Mouse (Mus musculus): Measurements from ENCODE around the gene Gfpt1. TPM values are rescaled to one million over a fixed set of nuclear protein-coding genes. Genes with fewer than 3 reads are reported as not detected.

Gfpt1 gene
- polyA plus RNA-seq, 1 experiment: 11.9 TPM

DNA sequence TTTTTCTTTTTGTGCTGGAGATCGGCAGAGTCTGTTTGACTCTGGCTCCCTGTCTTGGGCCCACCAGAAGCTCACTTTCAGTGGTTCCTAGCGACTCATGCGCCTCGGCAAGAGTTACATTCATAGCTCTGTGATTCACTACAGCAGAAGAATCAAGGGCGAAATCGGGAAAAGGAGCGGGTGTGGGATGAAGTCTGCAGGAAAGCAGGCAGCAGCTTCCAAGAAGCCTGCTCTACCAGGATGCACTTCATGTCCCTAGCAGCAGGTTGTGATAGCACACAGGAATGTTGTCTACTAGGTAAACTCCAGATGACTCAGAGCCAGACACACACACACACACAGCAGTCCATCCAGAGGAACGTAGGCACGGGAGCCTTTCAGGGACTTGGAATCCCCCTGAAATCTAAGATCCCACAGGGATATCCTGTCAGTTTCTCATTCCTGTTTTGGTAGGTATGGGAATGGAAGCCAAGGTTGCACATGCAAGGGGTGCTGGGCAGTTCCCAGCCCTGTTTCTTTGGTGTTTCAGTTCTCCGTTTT lies 9.3 kb downstream of the Gfpt1 start:
- H3K27me3 ChIP-seq (replicated peaks; ENCODE audit: control insufficient read depth, insufficient read depth, low read length): no peaks in the 10 kb centered on the region
- 93% methylated on average over 10 of the region's 10 CpGs for WGBS
- no peak for DNase-seq
- H3K36me3 ChIP-seq (ENCODE audit: control insufficient read depth, insufficient read depth, low read length): peaks cover 2% of the 10 kb centered on the region; the same call in 1 of the 2 replicates
- H3K4me1 ChIP-seq (ENCODE audit: control insufficient read depth, insufficient read depth, low read length): no peaks in the 10 kb centered on the region
- TF ChIP-seq CTCF (conservative IDR thresholded peaks at IDR 0.05; ENCODE audit: insufficient read depth, insufficient read length, low read depth, low read length) (no peak), POLR2A (IDR thresholded peaks at IDR 0.05; ENCODE audit: low read depth, low read length) (no peak)
- no peak overlapping the region for H3K4me3 ChIP-seq (ENCODE audit: insufficient read depth, low read depth, low read length)
- H3K27ac ChIP-seq (ENCODE audit: insufficient read depth, low read depth, low read length): no peak overlapping the region

DNA sequence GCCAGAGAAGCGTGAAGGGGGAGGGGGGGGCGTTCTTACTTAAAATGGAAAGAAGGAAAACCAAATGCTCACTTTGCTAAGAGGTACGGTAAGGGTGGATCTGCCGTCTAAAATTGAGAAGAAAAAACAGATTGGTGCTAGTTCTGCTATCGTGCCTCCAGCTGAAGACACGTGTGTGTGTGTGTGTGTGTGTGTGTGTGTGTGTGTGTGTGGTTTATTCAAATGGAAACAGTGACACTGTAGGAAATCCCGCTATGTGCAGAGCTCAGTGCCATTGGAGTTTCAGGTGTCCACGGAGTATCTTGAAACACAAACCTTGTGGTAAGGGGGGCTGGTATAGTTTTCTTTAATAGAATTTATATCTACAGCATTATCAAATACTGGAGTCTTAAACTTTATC lies 11.5 kb downstream of the Gfpt1 start:
- DNase-seq: no peak
- Histone ChIP-seq H3K4me3 (ENCODE audit: insufficient read depth, low read depth, low read length) (no peak overlapping the region), H3K27me3 (replicated peaks; ENCODE audit: control insufficient read depth, insufficient read depth, low read length) (no peaks in the 10 kb centered on the region), H3K36me3 (ENCODE audit: control insufficient read depth, insufficient read depth, low read length) (peaks cover 6% of the 10 kb centered on the region), H3K4me1 (ENCODE audit: control insufficient read depth, insufficient read depth, low read length) (no peaks in the 10 kb centered on the region), H3K27ac (ENCODE audit: insufficient read depth, low read depth, low read length) (no peak overlapping the region)
- no peak for TF ChIP-seq CTCF (conservative IDR thresholded peaks at IDR 0.05; ENCODE audit: insufficient read depth, insufficient read length, low read depth, low read length)
- TF ChIP-seq POLR2A (IDR thresholded peaks at IDR 0.05; ENCODE audit: low read depth, low read length): no peak
- WGBS: 92% methylated on average over 8 of the region's 8 CpGs

DNA sequence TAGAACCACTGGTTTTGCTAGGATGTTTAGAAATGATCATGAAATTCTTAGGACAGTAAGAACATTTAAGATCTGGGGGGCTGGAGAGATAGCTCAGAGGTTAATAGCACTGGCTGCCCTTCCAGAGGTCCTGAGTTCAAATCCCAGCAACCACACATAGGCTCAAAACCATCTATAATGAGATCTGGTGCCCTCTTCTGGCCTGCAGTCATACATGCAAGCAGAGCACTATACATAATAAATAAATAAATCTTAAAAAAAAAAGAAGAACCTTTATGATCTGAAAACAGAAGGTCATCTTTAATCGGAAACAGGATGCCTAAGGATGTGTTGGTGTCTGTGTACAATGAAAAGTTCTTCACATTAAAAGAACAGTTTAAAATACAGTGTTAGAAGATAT lies 17.1 kb downstream of the Gfpt1 start:
- H3K27me3 ChIP-seq (replicated peaks; ENCODE audit: control insufficient read depth, insufficient read depth, low read length): no peaks in the 10 kb centered on the region
- no peak overlapping the region for H3K4me3 ChIP-seq (ENCODE audit: insufficient read depth, low read depth, low read length)
- WGBS: 85% methylated on average over 1 of the region's 1 CpGs
- H3K4me1 ChIP-seq (ENCODE audit: control insufficient read depth, insufficient read depth, low read length): no peaks in the 10 kb centered on the region
- peaks cover 13% of the 10 kb centered on the region for H3K36me3 ChIP-seq (ENCODE audit: control insufficient read depth, insufficient read depth, low read length)
- DNase-seq: no peak
- H3K27ac ChIP-seq (ENCODE audit: insufficient read depth, low read depth, low read length): no peak overlapping the region
- TF ChIP-seq CTCF (conservative IDR thresholded peaks at IDR 0.05; ENCODE audit: insufficient read depth, insufficient read length, low read depth, low read length) (no peak), POLR2A (IDR thresholded peaks at IDR 0.05; ENCODE audit: low read depth, low read length) (no peak)

GRCm38 (mm10) chr6:87063586-87063985 lies 20.9 kb downstream of the Gfpt1 start:
- WGBS: 91% methylated on average over 4 of the region's 4 CpGs
- TF ChIP-seq POLR2A (IDR thresholded peaks at IDR 0.05; ENCODE audit: low read depth, low read length): no peak
- no peak for TF ChIP-seq CTCF (conservative IDR thresholded peaks at IDR 0.05; ENCODE audit: insufficient read depth, insufficient read length, low read depth, low read length)
- H3K4me1 ChIP-seq (ENCODE audit: control insufficient read depth, insufficient read depth, low read length): no peaks in the 10 kb centered on the region
- no peaks in the 10 kb centered on the region for H3K27me3 ChIP-seq (replicated peaks; ENCODE audit: control insufficient read depth, insufficient read depth, low read length)
- H3K27ac ChIP-seq (ENCODE audit: insufficient read depth, low read depth, low read length): no peak overlapping the region
- H3K4me3 ChIP-seq (ENCODE audit: insufficient read depth, low read depth, low read length): no peak overlapping the region
- H3K36me3 ChIP-seq (ENCODE audit: control insufficient read depth, insufficient read depth, low read length): peaks cover 18% of the 10 kb centered on the region
- DNase-seq: no peak

DNA sequence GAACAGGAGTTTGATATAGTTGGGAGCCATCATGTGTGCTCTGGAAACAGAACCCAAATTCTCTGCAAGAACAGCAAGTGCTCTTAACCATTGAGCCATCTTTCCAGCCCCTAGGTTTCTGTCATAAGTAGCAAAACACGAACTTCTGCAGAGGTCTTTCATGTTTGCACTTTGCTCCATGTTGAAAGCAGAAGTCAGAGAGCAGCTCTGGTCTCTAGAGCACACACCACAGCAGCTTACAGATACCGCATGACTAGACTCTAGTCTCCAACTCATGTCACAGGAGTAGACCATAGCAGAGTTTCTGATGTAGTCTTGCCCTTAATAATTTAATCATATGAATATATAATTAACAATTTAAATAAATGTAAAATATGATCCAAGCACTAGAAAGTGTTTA lies 25.6 kb downstream of the Gfpt1 start:
- Histone ChIP-seq H3K27ac (ENCODE audit: insufficient read depth, low read depth, low read length) (no peak overlapping the region), H3K4me1 (ENCODE audit: control insufficient read depth, insufficient read depth, low read length) (no peaks in the 10 kb centered on the region), H3K4me3 (ENCODE audit: insufficient read depth, low read depth, low read length) (no peak overlapping the region), H3K36me3 (ENCODE audit: control insufficient read depth, insufficient read depth, low read length) (peaks cover 11% of the 10 kb centered on the region), H3K27me3 (replicated peaks; ENCODE audit: control insufficient read depth, insufficient read depth, low read length) (no peaks in the 10 kb centered on the region)
- no peak for DNase-seq
- WGBS: 83% methylated on average over 2 of the region's 2 CpGs
- TF ChIP-seq POLR2A (IDR thresholded peaks at IDR 0.05; ENCODE audit: low read depth, low read length): no peak
- TF ChIP-seq CTCF (conservative IDR thresholded peaks at IDR 0.05; ENCODE audit: insufficient read depth, insufficient read length, low read depth, low read length): no peak

DNA sequence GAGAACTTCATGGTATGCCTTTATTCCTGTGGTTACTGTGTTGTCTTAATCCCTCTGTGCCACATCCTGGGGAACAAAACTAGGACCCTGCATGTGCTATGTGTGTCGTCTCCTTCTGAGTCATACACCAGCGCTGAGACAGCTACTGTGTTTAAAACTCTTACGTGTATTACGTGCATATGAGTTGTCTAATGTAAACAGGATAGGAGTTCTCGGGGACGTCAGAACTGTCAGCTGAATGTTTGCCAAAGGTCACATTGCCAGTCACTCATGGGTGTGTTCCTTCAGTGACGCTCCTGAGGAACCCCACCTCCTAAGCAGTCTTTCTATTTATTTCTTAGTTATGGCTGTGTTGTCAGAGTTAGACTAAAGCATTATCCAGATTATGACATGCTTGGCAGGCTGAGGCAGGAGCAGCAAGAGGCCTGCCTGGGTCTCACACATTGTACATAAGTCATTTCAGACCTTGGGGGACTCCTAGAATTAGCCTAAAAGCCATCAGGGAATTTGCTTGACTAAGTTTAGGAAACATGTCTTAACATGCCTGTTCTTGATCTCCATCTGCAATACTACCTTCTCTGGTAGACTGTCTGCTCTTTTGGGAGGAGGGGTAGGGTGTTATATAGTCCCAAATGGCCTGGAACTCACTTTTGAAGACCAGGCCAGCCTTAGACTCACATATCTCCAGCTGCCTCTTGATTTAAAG lies 26.7 kb downstream of the Gfpt1 start:
- Histone ChIP-seq H3K27me3 (replicated peaks; ENCODE audit: control insufficient read depth, insufficient read depth, low read length) (no peaks in the 10 kb centered on the region), H3K36me3 (ENCODE audit: control insufficient read depth, insufficient read depth, low read length) (peaks cover 11% of the 10 kb centered on the region), H3K4me3 (ENCODE audit: insufficient read depth, low read depth, low read length) (no peak overlapping the region), H3K4me1 (ENCODE audit: control insufficient read depth, insufficient read depth, low read length) (no peaks in the 10 kb centered on the region), H3K27ac (ENCODE audit: insufficient read depth, low read depth, low read length) (no peak overlapping the region)
- 81% methylated on average over 7 of the region's 7 CpGs for WGBS
- no peak for TF ChIP-seq POLR2A (IDR thresholded peaks at IDR 0.05; ENCODE audit: low read depth, low read length)
- no peak for TF ChIP-seq CTCF (conservative IDR thresholded peaks at IDR 0.05; ENCODE audit: insufficient read depth, insufficient read length, low read depth, low read length)
- no peak for DNase-seq

DNA sequence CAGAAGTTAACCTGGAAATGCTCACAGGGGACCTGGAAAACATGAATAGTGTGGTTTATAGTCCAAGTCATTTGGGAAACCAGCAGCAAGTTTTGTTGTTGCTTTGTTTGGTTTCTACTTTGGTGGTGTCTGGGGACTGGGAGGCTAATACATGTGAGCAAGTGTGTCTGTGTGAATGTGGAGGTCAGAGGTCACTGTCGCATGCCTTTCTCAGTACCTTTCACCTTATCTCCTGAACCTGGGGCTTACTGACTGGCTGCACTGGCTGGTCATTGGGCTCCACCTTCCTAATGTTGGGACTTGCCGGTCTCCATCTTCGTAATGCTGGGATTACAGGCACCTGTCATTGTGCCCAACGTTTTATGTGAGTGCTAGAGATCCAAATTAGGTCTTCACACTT lies 28.0 kb downstream of the Gfpt1 start:
- peaks cover 6% of the 10 kb centered on the region for H3K36me3 ChIP-seq (ENCODE audit: control insufficient read depth, insufficient read depth, low read length)
- H3K27ac ChIP-seq (ENCODE audit: insufficient read depth, low read depth, low read length): no peak overlapping the region
- no peaks in the 10 kb centered on the region for H3K4me1 ChIP-seq (ENCODE audit: control insufficient read depth, insufficient read depth, low read length)
- WGBS: 93% methylated on average over 4 of the region's 4 CpGs
- no peak overlapping the region for H3K4me3 ChIP-seq (ENCODE audit: insufficient read depth, low read depth, low read length)
- H3K27me3 ChIP-seq (replicated peaks; ENCODE audit: control insufficient read depth, insufficient read depth, low read length): no peaks in the 10 kb centered on the region
- DNase-seq: no peak
- TF ChIP-seq CTCF (conservative IDR thresholded peaks at IDR 0.05; ENCODE audit: insufficient read depth, insufficient read length, low read depth, low read length) (no peak), POLR2A (IDR thresholded peaks at IDR 0.05; ENCODE audit: low read depth, low read length) (no peak)

Measured in kidney, adult 2 months (tissue).